Mouse (Mus musculus): ENCODE data around the gene Tapbp.
"Not testable (repeated sequence)": the region's sequence is repeated elsewhere in the genome, so short reads cannot be mapped to it uniquely, and the experiment has no call there.

DNA sequence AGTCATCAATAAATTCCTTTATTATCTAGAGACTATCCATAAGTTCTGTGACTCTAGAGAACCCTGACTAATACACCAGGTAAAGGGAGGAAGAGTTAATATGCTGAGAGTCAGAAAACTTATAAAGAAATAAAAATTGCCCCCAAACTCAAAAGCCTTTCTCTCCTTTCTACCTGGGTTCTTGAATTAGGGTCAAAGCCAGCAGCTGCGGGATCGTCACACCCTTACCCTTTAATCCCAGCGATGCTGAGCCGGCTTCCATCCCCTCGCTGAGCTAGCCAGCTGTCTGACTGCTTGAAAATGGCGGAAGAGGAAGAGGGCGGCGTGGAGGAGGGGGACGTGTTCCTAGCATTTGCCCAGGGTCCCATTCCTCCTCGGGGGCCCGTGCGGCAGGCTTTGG, 42.2 kb upstream of the Tapbp start, which contains the start of gene Gm7029:
- not testable (repeated sequence) for TF ChIP-seq POLR2A (IDR thresholded peaks at IDR 0.05; ENCODE audit: control insufficient read depth, low read depth, low read length); CTCF (IDR thresholded peaks at IDR 0.05; ENCODE audit: control insufficient read depth, insufficient read depth, insufficient replicate concordance, low read depth, low read length)
